Mouse (Mus musculus): ENCODE measurements around the gene Cdk5r1.

DNA sequence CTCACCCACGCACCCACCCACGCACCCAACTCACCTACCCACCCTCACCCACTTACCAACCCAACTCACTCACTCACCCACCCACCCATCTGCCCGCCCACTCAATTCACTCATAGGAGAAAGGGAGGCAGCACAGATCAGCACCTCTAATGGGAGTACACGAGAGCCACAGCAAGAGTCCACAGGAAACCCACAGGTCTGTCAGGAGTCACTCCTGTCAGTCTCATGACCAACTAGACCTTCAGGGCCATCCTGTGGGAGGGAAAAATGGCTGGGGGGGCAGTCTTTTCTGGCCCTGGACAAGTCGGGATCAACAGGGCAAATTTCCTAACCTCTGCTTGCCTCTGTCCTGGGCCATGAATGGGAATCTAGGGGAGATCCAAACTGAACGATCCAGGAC lies 31.0 kb downstream of the Cdk5r1 start:
- no peak for TF ChIP-seq CTCF (IDR thresholded peaks at IDR 0.05; ENCODE audit: low read depth)
- TF ChIP-seq EP300 (IDR thresholded peaks at IDR 0.05; ENCODE audit: low read depth) = no peak

All from liver, embryonic 14.5 days (tissue).